Mouse (Mus musculus) hindbrain, embryonic 12.5 days (tissue): ENCODE measurements around the gene Lbp. TPM values are rescaled to one million over a fixed set of nuclear protein-coding genes. Genes with fewer than 3 reads are reported as not detected.

Experiments used
- ATAC-seq: fragments of 200-750 bp; cut with Nextera tagmentation; 2 replicates; pipeline ENCODE4 v1.8.0; 2017; ENCODE audit warnings: moderate TSS enrichment; ENCODE audit not compliant: low FRiP score
- H3K27ac ChIP-seq: fragments of 300-500 bp; sonication (generic); 2 replicates; pipeline ENCODE4 v1.5.1; 2016; ENCODE audit warnings: mild to moderate bottlenecking
- H3K27me3 ChIP-seq: fragments of 300-500 bp; sonication (generic); 2 replicates; pipeline ENCODE4 v1.6.1; 2016; ENCODE audit warnings: mild to moderate bottlenecking
- H3K36me3 ChIP-seq: fragments of 300-500 bp; sonication (generic); 2 replicates; pipeline ENCODE4 v1.6.1; 2016; ENCODE audit warnings: mild to moderate bottlenecking
- H3K4me1 ChIP-seq: fragments of 300-500 bp; sonication (generic); 2 replicates; pipeline ENCODE4 v1.6.1; 2016
- H3K4me2 ChIP-seq: fragments of 300-500 bp; sonication (generic); replicated peaks from 2 replicates; pipeline ENCODE4 v1.6.1; 2016; ENCODE audit warnings: mild to moderate bottlenecking
- H3K4me3 ChIP-seq: fragments of 300-500 bp; sonication (generic); 2 replicates; pipeline ENCODE4 v1.5.1; 2016; ENCODE audit warnings: mild to moderate bottlenecking
- H3K9ac ChIP-seq: fragments of 300-500 bp; sonication (generic); 2 replicates; pipeline ENCODE4 v1.6.1; 2016; ENCODE audit warnings: mild to moderate bottlenecking, moderate library complexity
- H3K9me3 ChIP-seq: fragments of 300-500 bp; sonication (generic); replicated peaks from 2 replicates; pipeline ENCODE4 v1.6.1; 2016; ENCODE audit warnings: mild to moderate bottlenecking
- WGBS: fragments of 180-500 bp; shearing (Covaris S2); methylation state at CpG from one replicate; pipeline ENCODE4 v1.1.7; 2016; 5-methylcytosine and 5-hydroxymethylcytosine counted together
- polyA plus RNA-seq: library from polyadenylated mRNA; unstranded; fragments of >200 nt; fragmentation: Nextera tagmentation; extraction: Ambion mirVana; gene quantifications from 2 replicates; pipeline ENCODE4 v1.2.1, GENCODE M21; 2016

The Lbp gene
- polyA plus RNA-seq, 1 experiment from 2014 or later = 3.9 TPM

DNA sequence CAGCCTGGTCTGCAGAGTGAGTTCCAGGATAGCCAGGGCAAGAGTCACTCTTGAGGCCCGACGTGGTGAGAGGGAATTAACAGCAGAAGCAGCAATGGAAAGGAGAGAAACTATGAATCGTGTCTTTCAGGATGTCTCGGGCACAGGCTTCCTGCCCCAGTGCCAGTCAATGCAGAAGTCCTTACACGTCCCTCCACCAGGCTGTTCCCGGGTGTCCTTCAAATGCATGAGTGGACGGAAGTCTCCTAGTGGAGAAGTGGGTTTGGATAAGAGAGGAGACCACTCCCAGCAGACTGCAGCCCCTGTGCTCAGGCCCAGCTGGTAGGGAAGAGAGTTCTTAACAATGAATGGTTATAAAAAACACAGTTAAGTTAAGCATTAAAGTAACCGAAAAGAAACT is 62.0 kb downstream of the Lbp start:
- no peak overlapping the region for H3K4me3 ChIP-seq
- 87% methylated on average over 8 of the region's 8 CpGs for WGBS
- H3K9me3 ChIP-seq = no peaks in the 10 kb centered on the region
- ATAC-seq = no peak
- H3K27ac ChIP-seq = no peak overlapping the region
- 0 out of 2 replicates have a peak, but pooled peaks cover under 1% of the 10 kb centered on the region for H3K27me3 ChIP-seq
- H3K4me1 ChIP-seq = no peaks in the 10 kb centered on the region
- H3K36me3 ChIP-seq = no peaks in the 10 kb centered on the region
- H3K4me2 ChIP-seq = no peak overlapping the region
- no peak overlapping the region for H3K9ac ChIP-seq

DNA sequence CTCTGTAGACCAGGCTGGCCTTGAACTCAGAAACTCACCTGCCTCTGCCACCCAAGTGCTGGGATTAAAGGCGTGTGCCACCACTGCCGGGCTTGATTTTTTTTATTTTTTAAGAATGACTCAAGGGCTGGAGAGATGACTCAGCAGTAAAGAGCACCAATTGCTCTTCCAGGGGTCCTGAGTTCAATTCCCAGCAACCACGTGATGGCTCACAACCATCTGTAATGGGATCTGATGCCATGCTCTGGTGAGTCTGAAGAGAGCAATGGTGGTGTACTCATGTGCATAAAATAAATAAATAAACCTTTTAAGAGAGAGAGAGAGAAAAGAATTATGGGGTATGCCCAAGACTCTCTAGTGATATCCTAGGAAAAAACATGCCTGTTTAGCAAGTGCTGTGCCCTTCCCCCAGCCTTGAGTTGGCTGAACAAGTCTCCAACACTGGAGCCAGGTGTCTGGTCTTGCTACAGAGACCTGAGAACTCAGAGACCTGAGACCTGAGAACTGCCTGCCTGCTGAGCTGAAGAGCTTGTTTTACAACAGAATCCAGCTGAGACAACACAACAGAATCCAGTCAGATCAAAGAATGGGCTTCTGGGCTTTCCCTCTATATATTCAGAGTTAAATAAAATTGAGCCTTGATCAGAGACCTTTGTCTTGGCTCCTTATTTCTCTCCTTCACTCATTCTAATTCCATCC is 63.3 kb downstream of the Lbp start:
- Histone ChIP-seq H3K4me1 (no peaks in the 10 kb centered on the region), H3K4me3 (no peak overlapping the region), H3K27me3 (peaks cover 13% of the 10 kb centered on the region), H3K4me2 (no peak overlapping the region), H3K9ac (no peak overlapping the region), H3K9me3 (no peaks in the 10 kb centered on the region), H3K27ac (no peak overlapping the region), H3K36me3 (no peaks in the 10 kb centered on the region)
- 70% methylated on average over 3 of the region's 3 CpGs for WGBS
- no peak for ATAC-seq

DNA sequence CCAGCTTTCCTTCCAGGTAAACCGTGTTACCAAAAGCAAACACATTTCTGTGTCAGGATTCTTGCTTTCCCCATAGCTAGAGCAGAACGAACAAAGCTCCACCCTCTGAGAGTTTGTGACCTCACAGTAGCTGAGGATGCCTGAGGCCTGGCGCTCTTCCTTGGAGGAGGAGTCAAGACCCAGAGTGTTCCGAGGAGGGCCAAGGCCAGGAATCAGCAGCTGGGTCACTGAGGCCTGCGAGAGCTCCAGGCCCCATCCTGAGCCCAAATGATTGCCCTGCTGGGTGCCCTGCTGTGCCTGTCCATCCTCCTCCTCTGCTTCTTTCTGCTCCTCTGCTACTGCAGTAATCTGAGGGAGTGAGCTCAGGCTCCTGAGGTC is 63.9 kb downstream of the Lbp start:
- Histone ChIP-seq H3K4me2 (no peak overlapping the region), H3K36me3 (no peaks in the 10 kb centered on the region), H3K27ac (no peak overlapping the region), H3K9ac (no peak overlapping the region), H3K4me1 (peaks cover 1% of the 10 kb centered on the region), H3K4me3 (no peak overlapping the region), H3K27me3 (peaks cover 14% of the 10 kb centered on the region), H3K9me3 (no peaks in the 10 kb centered on the region)
- no peak for ATAC-seq
- WGBS = 15% methylated on average over 5 of the region's 5 CpGs

DNA sequence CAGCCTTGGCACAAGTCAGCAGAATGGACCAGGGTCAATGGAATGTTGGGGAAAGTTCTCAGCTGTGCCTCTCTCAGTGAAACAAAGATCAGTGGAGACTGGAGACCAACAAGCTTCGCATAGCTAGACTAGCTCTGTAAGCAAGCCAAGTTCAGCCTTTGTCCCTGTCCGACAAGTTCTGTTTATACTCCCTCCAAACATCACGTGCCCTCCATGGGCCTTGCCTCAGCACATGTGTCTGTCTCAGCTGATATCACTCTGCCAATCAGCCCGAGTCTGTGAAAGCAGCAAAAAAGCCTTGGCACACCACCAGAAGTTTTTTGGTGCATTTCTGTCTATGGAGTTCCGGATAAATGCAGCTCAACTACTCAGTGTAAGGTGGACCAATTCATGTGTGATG is 66.8 kb downstream of the Lbp start:
- Histone ChIP-seq H3K4me1 (peaks cover 6% of the 10 kb centered on the region), H3K9me3 (no peaks in the 10 kb centered on the region), H3K9ac (no peak overlapping the region), H3K27me3 (peaks cover 25% of the 10 kb centered on the region), H3K27ac (no peak overlapping the region), H3K4me2 (no peak overlapping the region), H3K4me3 (no peak overlapping the region), H3K36me3 (no peaks in the 10 kb centered on the region)
- WGBS = 78% methylated on average over 5 of the region's 5 CpGs
- no peak for ATAC-seq

- ATAC-seq = no peak
- Histone ChIP-seq H3K4me2 (no peak overlapping the region), H3K4me1 (peaks cover 6% of the 10 kb centered on the region)
These were observed 67.2 kb downstream of the Lbp start for GRCm38 (mm10) chr2:158373516-158373915.

DNA sequence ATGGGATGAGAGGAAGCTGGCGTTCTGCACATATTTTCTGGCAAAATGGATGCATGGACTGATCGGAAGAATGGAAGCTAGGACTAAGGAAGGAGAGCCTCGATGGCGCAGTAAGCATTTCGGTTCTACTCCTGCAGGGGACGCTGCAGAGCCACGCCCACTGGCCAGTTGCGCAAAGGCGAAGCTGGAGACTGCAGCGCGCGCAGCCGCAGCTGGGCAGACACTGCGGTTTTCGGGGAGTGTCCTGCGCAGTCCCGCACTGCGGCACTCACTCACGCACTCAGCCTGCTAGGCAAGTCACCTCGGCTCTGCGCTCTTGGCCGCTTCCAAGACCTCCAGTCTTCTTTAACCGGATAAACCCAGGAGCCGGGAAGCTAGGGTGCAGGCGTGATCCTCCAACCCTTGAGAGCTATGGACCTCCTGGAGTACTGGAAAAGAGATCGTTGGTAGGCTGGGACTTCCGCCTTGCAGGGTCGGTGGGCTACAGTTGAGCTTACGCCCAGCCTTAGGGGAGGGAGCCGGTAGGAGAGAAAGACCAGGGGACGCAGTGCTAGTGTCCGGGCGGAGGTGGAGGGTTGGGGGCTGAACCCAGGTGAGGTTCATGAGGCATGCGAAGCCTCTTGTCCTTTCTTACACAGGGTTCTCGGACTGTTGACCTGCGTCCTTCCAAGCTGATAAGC is 69.3 kb downstream of the Lbp start, which contains the start of gene Snhg11:
Gene Snhg11, plus strand, starts transcription at position 196 of the 680 bp plus-strand sequence.
- H3K4me2 ChIP-seq = peak within 1 kb of the TSS; percentile 58
- H3K4me1 ChIP-seq = peaks cover 6% of the 10 kb centered on the region
- H3K4me3 ChIP-seq = peak within 1 kb of the TSS; percentile 46
- ATAC-seq = peak; percentile 72
- no peaks in the 10 kb centered on the region for H3K9me3 ChIP-seq
- no peaks in the 10 kb centered on the region for H3K36me3 ChIP-seq
- WGBS = 2% methylated on average over 36 of the region's 36 CpGs
- H3K9ac ChIP-seq = peak within 1 kb of the TSS; percentile 61
- H3K27me3 ChIP-seq = peaks cover 25% of the 10 kb centered on the region
- H3K27ac ChIP-seq = peak within 1 kb of the TSS; percentile 75

More at GRCm38 (mm10) chr2:158373516-158373915, 67.2 kb downstream of the Lbp start:
- Histone ChIP-seq H3K36me3 (no peaks in the 10 kb centered on the region), H3K4me3 (no peak overlapping the region), H3K27ac (no peak overlapping the region), H3K9ac (no peak overlapping the region), H3K9me3 (no peaks in the 10 kb centered on the region), H3K27me3 (peaks cover 25% of the 10 kb centered on the region)
- 60% methylated on average over 7 of the region's 7 CpGs for WGBS

- Histone ChIP-seq H3K4me2 (peak overlapping the region; percentile 58), H3K9me3 (no peaks in the 10 kb centered on the region), H3K4me1 (peaks cover 6% of the 10 kb centered on the region), H3K36me3 (no peaks in the 10 kb centered on the region), H3K27ac (peak overlapping the region; percentile 75), H3K9ac (peak overlapping the region; percentile 61), H3K27me3 (peaks cover 25% of the 10 kb centered on the region), H3K4me3 (peak overlapping the region; percentile 46)
- 25% methylated on average over 12 of the region's 12 CpGs for WGBS
- peak; percentile 6; the same call in 1 of the 2 replicates for ATAC-seq
These were observed 69.9 kb downstream of the Lbp start for GRCm38 (mm10) chr2:158376123-158376687.

DNA sequence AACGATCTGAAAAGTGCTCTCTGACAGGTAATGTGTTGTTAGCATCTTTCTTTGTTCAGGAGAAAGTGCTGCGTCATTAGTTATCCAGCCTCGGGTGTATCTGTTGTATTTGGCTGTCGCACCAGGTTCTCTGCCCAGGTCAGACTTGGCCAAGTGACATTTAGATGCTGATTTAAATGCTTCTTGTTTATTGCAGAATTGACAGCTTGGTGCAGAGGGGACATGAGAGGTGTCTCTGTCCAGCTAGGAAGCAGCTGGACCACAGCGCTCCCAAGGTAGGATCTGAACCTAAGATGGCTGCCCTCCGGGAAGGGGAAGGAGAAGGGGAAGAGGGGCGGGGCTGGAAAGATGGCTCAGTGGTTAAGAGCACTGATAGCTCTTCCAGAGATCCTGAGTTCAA is 70.5 kb downstream of the Lbp start:
- peaks cover 6% of the 10 kb centered on the region for H3K4me1 ChIP-seq
- ATAC-seq = no peak
- no peaks in the 10 kb centered on the region for H3K9me3 ChIP-seq
- H3K9ac ChIP-seq = 0 out of 2 replicates have a peak overlapping the region, but pooled peaks have one; percentile 24
- 64% methylated on average over 7 of the region's 7 CpGs for WGBS
- no peaks in the 10 kb centered on the region for H3K36me3 ChIP-seq
- H3K27me3 ChIP-seq = peaks cover 25% of the 10 kb centered on the region
- peak overlapping the region; percentile 75 for H3K27ac ChIP-seq
- peak overlapping the region; percentile 46 for H3K4me3 ChIP-seq
- H3K4me2 ChIP-seq = peak overlapping the region; percentile 58

DNA sequence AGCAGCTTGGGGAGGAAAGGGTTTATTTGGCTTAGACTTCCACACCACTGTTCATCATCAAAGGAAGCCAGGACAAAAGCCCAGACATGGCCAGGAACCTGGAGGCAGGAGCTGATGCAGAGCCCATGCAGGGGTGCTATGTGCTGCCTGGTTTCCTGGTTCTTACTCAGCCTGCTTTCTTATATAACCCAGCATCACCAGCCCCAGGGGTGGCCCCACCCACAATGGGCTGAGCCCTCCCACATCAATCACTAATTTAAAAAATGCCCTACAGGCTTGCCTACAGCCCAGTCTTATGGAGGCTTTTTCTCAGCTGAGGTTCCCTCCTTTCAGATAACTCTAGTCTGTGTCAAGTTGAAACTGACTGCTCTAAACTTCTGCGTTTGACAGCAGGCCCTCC is 71.5 kb downstream of the Lbp start:
- Histone ChIP-seq H3K27ac (no peak overlapping the region), H3K4me2 (peak overlapping the region; percentile 58; the same call in 1 of the 2 replicates), H3K9ac (no peak overlapping the region), H3K36me3 (no peaks in the 10 kb centered on the region), H3K4me1 (peaks cover 6% of the 10 kb centered on the region), H3K27me3 (peaks cover 25% of the 10 kb centered on the region), H3K4me3 (no peak overlapping the region), H3K9me3 (no peaks in the 10 kb centered on the region)
- 83% methylated on average over 1 of the region's 1 CpGs for WGBS
- no peak for ATAC-seq

DNA sequence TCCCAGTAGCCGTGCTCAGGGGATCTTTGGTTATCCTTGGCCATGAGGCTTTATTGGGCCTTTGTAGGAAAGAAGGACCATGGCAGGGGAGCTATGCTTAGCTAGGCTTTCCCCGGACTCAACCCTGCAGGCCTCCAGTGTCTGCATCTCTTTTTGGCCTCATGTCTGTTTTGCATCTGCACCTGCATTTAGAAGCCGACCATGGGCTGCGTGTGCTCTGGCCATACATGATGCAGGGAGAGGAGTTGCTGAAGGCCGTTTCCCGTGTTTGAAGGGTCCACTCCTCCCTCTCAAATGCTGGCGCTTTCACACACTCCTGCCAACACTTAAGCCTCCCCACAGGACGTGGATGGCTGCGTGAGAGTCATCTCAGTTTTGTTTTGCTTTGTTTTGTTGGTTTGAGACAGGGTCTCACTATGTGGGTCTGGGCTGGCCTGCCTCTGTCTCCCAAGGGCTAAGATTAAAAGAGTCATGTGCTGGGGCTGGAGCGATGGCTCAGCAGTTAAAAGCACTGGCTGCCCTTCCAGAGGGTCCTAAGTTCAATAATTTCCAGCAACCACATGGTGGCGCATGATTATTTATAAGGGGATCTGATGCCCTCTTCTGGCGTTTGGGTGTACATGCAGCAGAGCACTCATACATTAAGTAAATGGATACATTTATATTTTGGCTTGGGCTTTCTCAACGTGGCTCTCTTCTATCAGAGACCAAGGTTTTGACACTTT is 73.2 kb downstream of the Lbp start:
- ATAC-seq = 0 out of 2 replicates have a peak, but pooled peaks have one; percentile 18
- Histone ChIP-seq H3K9ac (no peak overlapping the region), H3K27me3 (peaks cover 13% of the 10 kb centered on the region), H3K4me1 (peaks cover 6% of the 10 kb centered on the region), H3K9me3 (no peaks in the 10 kb centered on the region), H3K36me3 (no peaks in the 10 kb centered on the region), H3K27ac (no peak overlapping the region), H3K4me2 (no peak overlapping the region), H3K4me3 (no peak overlapping the region)
- 48% methylated on average over 13 of the region's 13 CpGs for WGBS
